Mouse (Mus musculus) bone marrow, adult 2 months (tissue): ENCODE results near the gene 4933428G20Rik. TPM values are rescaled to one million over a fixed set of nuclear protein-coding genes. Genes with fewer than 3 reads are reported as not detected.

Experiments used
- H3K27ac ChIP-seq: fragments of 200-500 bp; 2 replicates; pipeline ENCODE4 v1.5.1; 2012; ENCODE audit warnings: low read depth, mild to moderate bottlenecking, control low read depth, inconsistent platforms, low read length; ENCODE audit not compliant: control insufficient read depth, poor library complexity, insufficient read depth
- H3K4me1 ChIP-seq: fragments of 200-500 bp; 2 replicates; pipeline ENCODE4 v1.6.1; 2011; ENCODE audit warnings: low read length; ENCODE audit not compliant: control insufficient read depth, insufficient read depth
- H3K4me3 ChIP-seq: fragments of 200-500 bp; replicated peaks from 2 replicates; pipeline ENCODE3; 2011; ENCODE audit warnings: mild to moderate bottlenecking, low read depth, low read length, control low read depth; ENCODE audit not compliant: control insufficient read depth
- CTCF ChIP-seq: fragments of 200-500 bp; IDR thresholded peaks from 2 replicates; pipeline ENCODE4 v1.5.1; 2011; ENCODE audit warnings: low read length, control low read depth; ENCODE audit not compliant: control insufficient read depth, insufficient read depth
- POLR2A ChIP-seq: fragments of 200-500 bp; IDR thresholded peaks from 2 replicates; pipeline ENCODE4 v1.6.1; 2011; ENCODE audit warnings: low read depth, mild to moderate bottlenecking, control low read depth, low read length, borderline replicate concordance; ENCODE audit not compliant: control insufficient read depth
- WGBS: fragments of 180-500 bp; shearing (Covaris S2); methylation state at CpG from one replicate; pipeline ENCODE4 v1.1.7; 2018; 5-methylcytosine and 5-hydroxymethylcytosine counted together
- polyA plus RNA-seq: library from polyadenylated mRNA; stranded (reverse); fragments of >200 nt; gene quantifications from 2 replicates; pipeline ENCODE4 v1.2.4, GENCODE M21; 2011; ENCODE audit warnings: low replicate concordance; ENCODE audit not compliant: missing spikeins, insufficient read depth, insufficient read length

4933428G20Rik gene
- polyA plus RNA-seq, 1 experiment: not detected

DNA sequence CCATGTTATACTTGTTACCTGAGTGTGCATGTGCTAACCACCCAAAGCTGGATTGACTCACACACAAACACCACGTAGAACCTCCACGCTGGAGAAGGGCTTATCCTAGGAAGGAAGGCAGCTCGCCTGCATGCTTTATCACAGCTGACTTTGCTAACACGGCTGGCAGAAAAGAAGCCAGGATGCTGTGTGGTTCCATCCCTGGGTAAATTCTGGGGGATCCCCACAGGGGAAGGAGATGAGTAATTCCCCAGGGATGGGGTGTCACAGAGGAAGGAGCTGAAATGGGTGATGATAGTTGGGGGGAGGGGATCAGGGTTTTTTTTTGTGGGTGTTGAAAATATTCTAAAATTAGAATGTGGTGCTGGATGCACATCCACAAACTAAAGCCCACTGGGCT is 5.6 kb upstream of the 4933428G20Rik start:
- 49% methylated on average over 4 of the region's 4 CpGs for WGBS
- no peak overlapping the region for H3K4me3 ChIP-seq
- peaks cover 3% of the 10 kb centered on the region; the same call in 1 of the 2 replicates for H3K4me1 ChIP-seq
- TF ChIP-seq CTCF: no peak
- no peak for TF ChIP-seq POLR2A
- H3K27ac ChIP-seq: no peak overlapping the region

DNA sequence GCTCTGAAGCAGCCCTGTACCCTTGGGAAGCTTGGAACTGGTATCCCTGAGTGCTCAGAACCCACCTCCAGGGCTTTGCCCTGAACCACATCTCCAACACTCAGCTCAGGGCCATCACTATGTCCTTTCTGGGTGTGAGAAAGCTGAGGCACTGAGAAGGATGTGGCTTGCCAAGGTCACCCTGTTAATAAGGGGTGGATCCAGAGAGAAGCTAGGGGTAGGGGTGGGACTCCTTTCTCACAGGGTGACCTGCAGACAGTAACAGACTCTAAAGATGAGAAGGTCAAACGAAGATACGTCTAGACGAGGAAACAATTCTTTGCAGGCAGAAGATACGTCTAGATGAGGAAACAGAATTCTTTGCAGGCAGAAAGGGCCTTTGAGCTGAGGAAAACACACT is 2.7 kb upstream of the 4933428G20Rik start:
- no peak overlapping the region for H3K27ac ChIP-seq
- H3K4me3 ChIP-seq: no peak overlapping the region
- no peaks in the 10 kb centered on the region for H3K4me1 ChIP-seq
- TF ChIP-seq CTCF: no peak
- no peak for TF ChIP-seq POLR2A
- WGBS: 74% methylated on average over 4 of the region's 4 CpGs

DNA sequence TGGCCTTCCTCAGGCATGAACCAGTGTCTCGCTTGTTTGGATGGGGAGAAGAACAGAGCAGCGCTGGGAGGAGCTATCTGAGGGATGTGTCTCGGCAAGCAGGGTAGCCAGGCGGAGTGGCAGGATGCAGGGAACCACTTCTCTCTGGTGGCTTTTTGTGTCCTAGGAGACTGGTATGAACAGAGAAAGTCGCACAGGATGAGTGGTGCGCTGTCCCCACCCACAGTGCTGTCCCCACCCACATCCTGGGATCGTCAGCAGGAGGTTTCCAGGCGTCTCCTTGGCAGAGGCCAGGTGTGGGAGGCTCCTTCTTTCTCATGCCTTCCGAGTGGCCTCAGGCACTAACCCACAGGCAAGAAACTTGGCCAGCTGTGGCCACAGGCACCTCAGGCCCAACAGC is 2.2 kb upstream of the 4933428G20Rik start:
- Histone ChIP-seq H3K4me1 (no peaks in the 10 kb centered on the region), H3K27ac (no peak overlapping the region), H3K4me3 (no peak overlapping the region)
- TF ChIP-seq CTCF: no peak
- TF ChIP-seq POLR2A: no peak
- WGBS: 83% methylated on average over 9 of the region's 9 CpGs

DNA sequence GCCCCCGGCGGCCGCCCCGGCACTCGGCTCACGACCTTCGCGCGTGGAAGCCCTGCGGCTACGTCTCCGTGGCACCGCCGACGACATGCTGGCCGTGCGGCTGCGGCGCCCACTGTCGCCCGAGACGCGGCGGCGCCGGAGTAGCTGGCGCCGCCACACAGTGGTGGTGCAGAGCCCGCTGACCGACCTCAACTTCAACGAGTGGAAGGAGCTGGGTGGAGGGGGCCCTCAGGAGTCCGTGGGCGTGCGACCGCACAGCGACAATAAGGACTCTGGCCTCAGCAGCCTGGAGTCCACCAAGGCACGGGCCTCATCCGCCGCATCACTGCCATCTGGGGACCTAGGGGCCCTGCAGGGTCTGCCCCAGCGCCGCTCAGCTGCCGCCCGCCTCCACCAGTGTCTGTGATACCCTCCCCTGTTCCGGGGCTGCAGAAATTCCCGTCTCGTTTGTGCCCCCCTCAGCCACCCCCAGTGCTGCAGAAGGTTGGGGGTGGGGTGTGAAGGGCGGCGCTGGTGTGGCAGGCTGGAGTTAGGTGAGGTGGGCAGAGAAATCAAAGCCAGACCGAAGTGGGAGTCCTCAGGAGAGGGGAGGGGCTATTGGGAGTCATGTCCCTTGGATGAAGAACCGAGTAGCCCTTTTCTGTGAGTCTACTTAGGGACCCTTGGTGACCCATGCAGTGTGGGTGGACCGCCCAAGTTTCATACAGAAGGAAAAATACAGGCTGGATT is 744 bp upstream of the 4933428G20Rik start:
- TF ChIP-seq CTCF (no peak), POLR2A (no peak)
- Histone ChIP-seq H3K4me3 (no peak overlapping the region), H3K4me1 (no peaks in the 10 kb centered on the region), H3K27ac (no peak overlapping the region)
- WGBS: 98% methylated on average over 51 of the region's 51 CpGs

DNA sequence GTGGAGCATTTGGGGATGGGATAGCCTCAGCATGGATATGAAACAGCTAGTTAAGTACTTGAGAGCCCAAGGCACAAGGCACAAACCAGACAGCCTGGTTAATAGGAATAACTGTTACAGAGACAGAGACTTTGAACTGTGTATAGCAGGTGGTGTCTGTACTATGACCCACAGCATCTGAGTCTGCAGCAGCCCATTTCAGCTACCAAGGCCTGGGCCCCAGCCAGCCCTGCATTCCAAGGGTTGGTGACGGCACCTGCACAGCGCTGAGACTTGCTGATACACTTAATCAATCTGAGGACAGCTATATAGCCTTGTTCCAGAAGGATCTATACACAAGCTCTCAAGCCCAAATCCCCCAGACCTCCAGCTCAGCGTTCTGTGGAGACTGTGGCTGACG is 2.6 kb downstream of the 4933428G20Rik start:
- H3K4me1 ChIP-seq: no peaks in the 10 kb centered on the region
- no peak overlapping the region for H3K27ac ChIP-seq
- no peak overlapping the region for H3K4me3 ChIP-seq
- 95% methylated on average over 4 of the region's 4 CpGs for WGBS
- TF ChIP-seq POLR2A (no peak), CTCF (no peak)

DNA sequence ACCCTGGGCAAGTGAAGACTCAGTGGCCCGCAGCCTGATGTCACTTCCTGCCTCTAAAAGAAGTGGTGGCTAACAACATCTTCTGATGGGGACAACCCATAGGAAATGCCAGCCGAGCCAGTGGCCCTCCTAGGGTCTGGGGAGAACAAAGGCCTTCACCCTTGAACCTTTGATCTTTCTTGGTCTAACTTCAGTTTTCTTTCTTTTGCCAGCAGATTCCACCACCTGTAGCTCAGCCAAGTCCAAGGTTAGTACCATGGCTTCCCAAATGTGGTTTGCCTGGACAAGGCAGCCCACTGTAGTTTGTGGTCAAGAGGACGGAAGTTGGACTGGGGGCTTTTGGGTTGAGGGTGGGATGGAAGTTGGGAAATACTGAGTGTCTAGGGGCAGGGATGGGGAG is 7.3 kb downstream of the 4933428G20Rik start:
- H3K4me3 ChIP-seq: no peak overlapping the region
- 82% methylated on average over 3 of the region's 3 CpGs for WGBS
- TF ChIP-seq CTCF (no peak), POLR2A (no peak)
- no peak overlapping the region for H3K27ac ChIP-seq
- H3K4me1 ChIP-seq: no peaks in the 10 kb centered on the region

DNA sequence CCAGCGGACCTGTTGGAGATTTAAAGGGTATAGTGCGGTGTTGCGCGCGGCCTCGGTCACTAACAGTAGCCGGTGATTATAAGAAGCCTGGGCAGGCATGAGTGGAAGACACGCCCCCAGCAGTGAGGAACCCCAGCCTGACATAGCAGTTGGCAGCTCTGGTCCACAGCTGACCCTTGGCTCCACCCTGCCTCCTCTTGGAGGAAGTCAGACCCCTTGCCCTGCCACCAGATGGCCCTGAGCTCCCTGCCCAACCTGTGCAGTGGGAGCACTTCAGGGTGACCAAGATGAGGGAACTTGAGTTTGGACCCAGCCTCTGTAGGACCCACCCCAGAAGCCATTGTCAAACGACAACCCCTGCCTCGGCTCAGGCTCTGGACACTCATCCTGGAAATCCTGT is 8.5 kb downstream of the 4933428G20Rik start:
- Histone ChIP-seq H3K27ac (no peak overlapping the region), H3K4me1 (no peaks in the 10 kb centered on the region; the same call in 1 of the 2 replicates), H3K4me3 (no peak overlapping the region)
- no peak for TF ChIP-seq POLR2A
- no peak for TF ChIP-seq CTCF
- WGBS: 95% methylated on average over 10 of the region's 10 CpGs

DNA sequence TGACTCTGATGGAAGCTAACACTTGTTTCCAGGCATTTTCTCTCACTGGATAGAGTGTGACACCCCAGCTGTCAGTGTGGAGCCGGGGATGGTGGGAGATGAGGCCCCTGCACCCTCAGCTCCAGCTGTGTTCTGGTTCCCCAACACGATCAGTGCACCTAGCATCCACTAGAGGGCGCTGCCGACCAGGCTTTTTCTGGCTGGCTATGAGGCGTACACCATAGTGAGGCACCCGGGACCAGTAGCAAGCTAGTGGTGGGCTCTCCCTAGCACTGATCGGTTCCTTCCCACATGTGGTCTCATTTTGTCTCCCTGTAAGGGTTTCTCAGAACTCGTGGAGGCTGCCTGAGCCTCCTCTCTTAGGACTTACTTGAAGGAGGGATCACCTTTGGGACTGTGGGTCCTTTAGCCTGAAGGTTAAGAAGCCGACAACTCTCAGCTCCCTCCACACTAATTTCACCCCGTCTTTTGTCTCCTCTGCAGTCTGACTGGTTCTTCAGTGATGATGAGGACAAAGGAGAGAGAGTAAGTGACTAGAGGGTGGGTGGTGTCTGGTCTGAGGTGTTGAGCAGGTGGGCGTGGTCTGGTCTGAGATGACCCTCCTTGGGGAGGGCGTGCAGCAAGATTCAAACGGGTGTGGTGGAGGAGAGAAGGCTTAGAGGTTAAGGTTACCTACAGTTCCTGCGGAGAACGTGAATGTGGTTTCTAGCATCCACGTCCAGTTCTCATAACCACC is 10.4 kb downstream of the 4933428G20Rik start:
- Histone ChIP-seq H3K4me3 (no peak overlapping the region), H3K4me1 (peaks cover 2% of the 10 kb centered on the region; the same call in 1 of the 2 replicates), H3K27ac (no peak overlapping the region)
- peak; percentile 96 for TF ChIP-seq CTCF
- TF ChIP-seq POLR2A: no peak
- WGBS: 53% methylated on average over 16 of the region's 16 CpGs
